Mouse (Mus musculus): ENCODE data around the gene Wiz. TPM values are rescaled to one million over a fixed set of nuclear protein-coding genes. Genes with fewer than 3 reads are reported as not detected.

The Wiz gene
- 10 to 100 TPM; 44.5 to 52.9 (median 47.4) TPM for total RNA-seq (2022)

DNA sequence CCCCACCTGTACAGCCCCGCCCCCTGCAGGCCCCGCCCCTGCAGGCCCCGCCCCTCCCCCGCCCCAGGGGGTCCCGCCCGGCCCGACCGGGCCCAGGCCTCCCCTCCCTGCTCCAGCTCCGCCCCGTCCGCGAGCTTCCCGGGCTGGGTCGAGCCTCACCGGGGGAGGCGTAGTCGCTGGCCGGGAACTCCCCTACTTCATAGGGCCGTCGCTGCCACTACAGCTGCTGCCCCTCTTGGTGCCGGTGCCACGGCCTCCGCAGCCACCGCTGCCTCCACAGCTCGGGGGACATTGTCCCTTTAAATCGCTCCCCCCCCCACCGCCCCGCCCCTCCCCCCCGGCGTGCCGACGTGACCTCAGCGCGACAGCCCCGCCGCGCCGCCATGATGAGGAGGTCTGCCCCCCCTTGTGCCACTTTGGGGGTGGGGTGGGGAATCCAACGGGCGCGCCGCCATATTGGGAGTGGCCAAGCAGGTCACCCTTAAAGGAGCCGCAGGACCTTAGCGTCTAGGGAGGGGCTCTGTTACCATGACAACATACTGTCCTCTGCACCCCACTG is at the start of gene Wiz:
Wiz (minus strand) TSS at position 339 of the 559 bp plus-strand sequence.
- DNase-seq (ENCODE audit: low spot score in 2 of 2) = peak; percentile 92 to 93

DNA sequence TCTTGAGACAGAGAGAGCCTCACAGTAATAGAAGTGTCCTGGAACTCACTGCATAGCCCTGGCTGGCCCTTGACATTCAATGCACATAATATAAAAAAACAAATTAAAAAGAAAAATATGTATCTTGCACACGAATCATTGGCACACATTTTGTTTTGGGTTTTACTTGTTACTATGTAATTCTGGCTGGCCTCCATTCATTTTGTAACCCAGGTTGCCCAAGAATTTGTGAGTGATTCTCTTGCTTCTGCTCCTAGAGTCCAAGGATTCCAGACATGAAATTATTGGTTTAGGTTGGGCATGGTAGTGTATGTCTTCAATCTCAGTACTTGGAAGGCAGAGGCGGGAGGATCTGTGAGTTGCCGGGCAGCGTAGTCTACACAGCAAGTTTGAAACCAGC is 47.9 kb upstream of the Wiz start:
- DNase-seq (ENCODE audit: low spot score in 2 of 2) = no peak

DNA sequence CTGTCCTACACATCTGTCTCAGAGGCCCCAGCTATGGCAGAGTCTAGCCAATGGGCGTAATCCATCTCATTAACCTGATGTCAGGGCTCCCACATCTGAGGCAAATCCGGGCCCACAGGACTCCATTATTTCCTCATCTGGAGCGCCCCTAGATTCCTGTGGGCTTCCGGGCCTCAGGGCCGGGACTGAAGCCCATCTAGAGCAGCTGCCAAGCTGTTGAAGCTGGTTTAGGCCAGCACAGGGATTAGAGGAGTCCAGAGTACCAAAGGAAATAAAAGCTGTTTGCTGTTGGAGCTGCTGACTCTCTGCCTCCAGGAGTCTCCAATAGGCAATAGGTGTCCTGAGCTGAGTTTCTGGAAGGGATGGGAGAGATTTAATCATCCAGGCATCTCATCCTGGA is 45.9 kb upstream of the Wiz start:
- no peak for DNase-seq (ENCODE audit: low spot score in 2 of 2)

DNA sequence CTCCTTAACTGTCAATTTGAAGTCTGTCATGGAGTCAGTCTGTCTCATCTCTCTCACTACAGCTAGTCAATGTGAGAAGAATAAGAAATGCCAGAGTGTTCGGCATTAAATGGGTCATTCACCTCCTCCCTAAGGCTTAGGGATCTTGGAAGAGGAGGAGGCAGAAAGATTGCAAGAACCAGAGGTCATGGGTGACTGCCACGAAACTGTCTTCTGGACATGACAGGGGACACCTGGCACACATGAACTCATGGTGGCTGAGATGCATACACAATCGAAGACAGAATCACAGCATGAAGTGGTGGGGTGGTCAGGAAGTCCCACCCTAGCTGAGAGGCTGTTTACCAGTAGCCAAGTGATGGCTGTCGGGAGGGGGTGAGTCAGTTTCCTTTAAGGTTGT is 45.1 kb upstream of the Wiz start:
- DNase-seq (ENCODE audit: low spot score in 2 of 2) = no peak

DNA sequence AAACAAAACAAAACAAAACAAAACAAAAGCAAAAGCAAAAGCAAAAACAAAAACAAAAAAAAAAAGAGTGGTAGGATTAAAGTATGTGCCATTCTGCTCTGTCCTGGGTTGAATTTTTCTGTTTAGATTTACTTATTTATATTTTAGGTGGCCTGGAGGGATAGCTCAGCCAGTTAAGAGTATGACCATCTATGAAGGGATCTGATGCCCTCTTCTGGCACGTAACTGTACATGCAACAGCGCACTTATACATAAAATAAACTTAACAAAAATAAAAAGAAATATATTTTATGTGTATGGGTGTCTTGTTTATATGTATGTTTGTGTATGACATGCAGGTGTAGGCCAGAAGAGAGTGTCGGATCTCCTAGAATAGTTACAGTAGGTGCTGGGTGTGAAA is 42.7 kb upstream of the Wiz start:
- no peak for DNase-seq (ENCODE audit: low spot score in 2 of 2)

DNA sequence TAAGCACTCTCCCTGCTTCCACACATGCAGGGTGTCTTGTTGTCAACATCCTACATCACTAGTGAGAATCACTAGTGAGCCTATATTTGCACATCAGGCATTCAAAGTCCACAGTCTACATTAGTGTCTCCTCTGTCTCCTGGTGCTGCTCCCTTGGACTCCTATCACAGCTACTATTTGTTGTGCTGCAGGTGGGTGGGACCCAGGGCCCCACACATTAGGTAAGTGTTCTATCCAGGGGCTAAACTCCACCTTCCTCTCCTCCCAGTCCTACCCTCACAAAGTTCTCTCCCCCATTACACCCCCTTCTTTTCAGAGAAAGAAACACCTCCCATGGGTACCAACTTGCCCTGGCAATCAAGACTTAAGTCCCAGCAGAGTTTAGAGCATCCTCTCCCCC is 37.4 kb upstream of the Wiz start:
- no peak for DNase-seq (ENCODE audit: low spot score in 2 of 2)

DNA sequence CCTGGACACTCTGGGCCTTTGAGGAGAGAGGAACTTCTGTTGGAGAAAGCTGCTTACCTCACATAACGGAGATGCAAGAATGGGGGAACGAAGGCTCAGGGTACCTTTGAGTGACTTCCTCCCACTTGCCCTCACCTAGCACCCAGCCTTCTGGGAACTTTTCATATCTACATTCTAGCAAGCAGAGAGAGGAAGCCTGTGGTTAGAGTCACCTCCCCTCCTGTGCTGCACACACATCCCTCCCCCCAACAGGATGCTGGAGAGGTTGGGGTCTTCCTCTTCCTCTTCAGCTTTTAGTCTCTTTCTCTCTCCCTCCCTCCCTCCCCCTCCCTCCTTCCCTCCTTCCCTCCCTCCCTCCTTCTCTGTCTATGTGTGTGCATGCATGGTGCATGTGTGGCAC is 34.8 kb upstream of the Wiz start, which contains the start of gene Pglyrp2:
Pglyrp2 (minus strand) TSS at position 134 of the 400 bp plus-strand sequence.
- no peak for DNase-seq (ENCODE audit: low spot score in 2 of 2)

DNA sequence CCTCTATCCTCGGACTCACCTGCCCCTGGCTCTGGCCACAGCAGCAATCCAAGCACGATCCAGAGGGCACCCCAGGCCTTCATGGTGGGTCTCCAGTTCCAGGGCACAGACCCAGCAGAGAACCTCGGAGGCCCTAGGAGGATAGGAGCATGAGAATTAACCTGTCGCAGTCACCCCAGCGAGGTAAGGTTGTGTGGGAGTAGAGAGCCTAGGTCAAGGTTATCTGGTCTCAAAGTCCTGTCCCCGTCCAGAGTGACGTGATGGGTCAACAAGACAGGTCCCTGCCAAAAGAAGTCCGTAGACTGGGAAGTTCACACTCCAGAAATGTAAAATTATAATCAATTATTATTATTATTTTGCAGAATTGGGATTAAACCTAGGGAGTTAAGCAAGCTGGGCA is 31.5 kb upstream of the Wiz start:
- DNase-seq (ENCODE audit: low spot score in 2 of 2) = no peak

DNA sequence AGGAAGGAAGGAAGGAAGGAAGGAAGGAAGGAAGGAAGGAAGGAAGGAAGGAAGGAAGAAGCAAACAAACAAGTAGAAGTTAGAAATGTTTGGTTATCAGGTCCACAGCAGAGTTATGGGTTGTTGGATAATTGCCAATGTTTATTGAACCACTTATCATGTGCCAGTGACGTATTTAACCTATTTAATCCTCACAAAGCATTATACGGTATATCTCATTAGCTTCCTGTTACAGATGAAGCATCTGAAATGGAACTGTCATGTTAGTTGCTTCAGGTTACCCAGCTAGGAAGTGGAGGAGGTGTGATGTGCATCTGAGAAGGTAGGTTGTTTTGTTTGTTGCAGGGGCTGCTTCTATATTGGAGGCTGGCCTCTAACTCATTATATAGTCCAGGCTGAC is 30.8 kb upstream of the Wiz start:
- no peak for DNase-seq (ENCODE audit: low spot score in 2 of 2)

DNA sequence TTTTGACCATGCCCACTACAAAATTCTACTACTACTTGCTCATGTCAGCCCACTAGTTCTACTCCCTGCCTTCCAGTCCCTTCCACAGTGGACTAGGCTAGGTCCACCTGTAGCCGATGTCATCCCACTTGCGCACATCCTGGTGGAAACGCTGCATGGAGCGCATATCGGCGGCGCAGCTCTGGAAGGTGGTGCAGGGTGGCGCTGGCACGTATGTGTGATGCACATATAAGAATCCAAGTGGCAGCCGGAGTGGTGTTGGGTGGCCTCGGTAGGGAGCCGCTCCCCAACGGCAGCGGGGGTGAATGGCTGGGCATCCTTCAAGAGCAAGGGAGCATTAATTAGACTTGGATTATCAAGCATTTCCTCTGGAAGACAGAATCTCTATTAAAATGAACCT is 27.5 kb upstream of the Wiz start:
- DNase-seq (ENCODE audit: low spot score in 2 of 2) = no peak

DNA sequence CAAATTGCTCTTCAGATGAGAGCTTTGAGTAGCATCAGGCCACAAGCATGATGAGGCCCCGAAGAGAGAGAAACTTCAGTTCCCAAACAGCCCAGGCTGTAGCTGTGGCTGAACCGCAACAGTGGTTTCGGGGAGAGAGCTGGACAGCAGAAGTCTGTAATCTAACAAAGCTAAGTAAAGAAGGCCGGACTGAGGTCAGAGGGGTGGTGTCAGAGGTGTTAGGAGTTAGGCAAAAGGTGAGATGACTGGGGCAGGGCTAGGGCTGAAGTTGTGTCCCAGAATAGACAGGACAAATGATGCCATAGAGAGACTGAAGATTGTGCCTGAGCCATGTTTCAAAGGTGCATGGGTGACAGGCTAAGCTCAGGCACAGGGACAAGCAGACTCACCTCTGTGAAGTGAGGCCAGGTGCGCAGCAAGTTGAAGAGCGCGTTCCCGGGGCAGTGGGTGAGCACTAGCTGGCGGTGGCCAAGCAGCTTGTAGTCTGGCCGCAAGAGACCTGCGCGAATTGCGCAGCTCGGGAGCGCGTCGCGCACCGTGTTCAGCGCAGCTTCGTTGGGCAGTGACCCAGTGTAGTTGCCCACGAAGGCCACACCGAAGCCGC is 26.3 kb upstream of the Wiz start:
- no peak for DNase-seq (ENCODE audit: low spot score in 2 of 2)

DNA sequence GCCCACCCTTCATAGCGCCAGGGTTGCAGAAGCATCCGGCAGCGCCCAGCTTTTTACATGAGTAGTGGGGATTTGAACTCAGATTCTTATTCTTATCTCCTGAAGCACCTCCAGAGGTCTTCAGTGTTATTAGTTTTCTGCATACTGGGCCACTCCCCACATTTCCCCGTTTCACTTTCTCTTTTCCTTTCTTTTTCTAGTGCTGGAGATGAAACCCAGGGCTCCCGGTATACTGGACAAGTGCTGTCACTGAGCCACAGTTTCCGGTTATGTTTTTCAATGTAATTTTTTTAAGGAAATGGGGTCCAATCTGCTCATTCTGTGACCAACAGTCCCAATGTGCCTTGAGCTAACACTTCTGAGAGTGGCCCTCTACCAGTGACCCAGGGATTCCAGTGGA is 22.7 kb upstream of the Wiz start:
- DNase-seq (ENCODE audit: low spot score in 2 of 2) = no peak

DNA sequence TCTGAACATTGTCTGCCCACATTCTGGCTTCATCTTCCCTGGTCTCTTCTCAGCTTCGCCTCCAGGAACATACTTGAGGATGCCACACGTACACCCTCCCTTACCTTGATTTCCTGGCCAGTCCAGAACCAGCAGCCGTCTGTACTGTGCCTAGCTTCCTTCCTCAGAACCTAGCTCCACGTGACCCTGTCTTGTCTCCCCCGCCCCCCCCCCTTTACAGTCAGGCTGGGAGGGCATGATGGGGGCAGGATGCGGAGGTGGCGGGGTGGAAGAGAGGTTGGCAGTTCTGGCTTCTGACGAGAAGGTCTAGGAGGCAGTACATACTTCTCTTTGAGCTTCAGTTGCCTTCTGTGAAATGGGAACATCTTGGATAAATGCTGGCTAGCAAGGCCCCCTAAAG is 14.2 kb upstream of the Wiz start, which contains the start of gene Rasal3:
Rasal3 (minus strand) TSS at position 167 of the 400 bp plus-strand sequence.
- DNase-seq (ENCODE audit: low spot score in 2 of 2) = no peak

DNA sequence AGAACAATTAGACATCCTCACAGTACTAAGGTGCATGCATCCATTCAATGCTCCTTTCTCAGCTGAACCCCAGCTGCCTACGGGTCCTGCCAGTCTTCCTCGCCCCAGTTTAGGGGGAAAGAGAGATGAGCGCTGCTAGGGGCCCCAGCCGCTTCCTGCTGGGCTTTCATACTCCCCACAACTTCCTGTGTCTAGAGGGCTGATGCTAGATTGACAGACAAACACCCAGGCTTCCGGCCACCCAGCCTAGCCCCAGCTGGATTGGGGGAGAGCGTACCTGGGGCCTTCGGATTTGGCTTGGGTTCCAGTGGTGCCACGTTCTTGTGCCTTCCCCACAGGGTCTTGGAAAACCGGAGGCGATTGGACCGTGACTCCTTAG is 13.5 kb upstream of the Wiz start:
- DNase-seq (ENCODE audit: low spot score in 2 of 2) = no peak

DNA sequence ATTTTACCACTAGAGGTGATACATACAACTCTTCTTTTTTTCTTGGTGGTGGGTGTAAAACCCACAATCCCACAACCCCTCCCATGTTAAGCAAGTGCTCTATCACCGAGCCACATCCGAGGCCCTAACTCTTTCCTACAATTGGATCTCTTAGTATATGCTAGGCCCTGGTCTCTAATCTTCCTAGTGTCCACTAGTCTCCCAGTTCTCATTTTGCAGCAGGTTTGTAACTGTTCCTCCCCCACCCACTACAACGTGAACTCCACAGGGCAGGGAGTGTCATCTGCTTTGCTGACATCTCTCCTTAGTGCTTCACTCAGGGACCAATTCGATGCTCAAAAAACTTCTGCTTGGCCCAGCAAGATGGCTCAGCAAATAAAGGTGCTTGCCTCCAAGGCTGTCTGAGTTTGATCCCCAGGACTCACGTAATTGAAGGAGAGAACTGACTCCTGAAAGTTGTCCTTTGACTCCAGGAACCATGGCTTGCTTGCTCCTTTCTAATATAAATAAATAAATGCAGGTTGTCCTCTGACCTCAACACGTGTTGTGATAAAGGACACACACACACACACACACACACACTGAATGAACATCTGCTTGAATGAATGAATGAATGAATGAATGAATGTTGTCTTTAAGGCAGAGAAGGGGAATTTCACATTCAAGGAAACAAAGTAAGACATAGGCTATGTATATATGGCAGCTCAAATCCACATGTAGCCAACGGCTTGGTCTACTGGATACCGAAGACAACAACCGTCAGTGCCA is 13.0 kb upstream of the Wiz start:
- DNase-seq (ENCODE audit: low spot score in 2 of 2) = no peak

DNA sequence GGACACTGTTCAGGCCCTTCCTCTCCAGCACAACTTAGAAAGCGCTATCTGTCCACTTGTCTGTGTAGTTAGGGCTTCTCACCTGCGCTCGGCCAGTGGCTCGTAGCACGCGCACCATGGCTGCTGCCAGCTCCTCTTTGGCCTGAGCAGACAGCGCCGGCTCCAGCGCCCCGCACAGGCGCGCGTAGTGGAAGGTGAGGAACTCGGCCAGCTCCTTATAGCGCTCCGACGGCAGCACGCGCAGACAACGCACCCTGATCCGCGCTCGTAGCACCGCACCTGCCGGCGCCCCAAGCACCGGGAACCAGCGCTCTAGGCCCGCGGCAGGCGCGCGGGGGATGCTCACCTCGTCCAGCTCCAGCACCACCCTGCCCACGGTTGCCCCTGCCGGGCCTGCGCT is 7.0 kb upstream of the Wiz start:
- no peak for DNase-seq (ENCODE audit: low spot score in 2 of 2)

DNA sequence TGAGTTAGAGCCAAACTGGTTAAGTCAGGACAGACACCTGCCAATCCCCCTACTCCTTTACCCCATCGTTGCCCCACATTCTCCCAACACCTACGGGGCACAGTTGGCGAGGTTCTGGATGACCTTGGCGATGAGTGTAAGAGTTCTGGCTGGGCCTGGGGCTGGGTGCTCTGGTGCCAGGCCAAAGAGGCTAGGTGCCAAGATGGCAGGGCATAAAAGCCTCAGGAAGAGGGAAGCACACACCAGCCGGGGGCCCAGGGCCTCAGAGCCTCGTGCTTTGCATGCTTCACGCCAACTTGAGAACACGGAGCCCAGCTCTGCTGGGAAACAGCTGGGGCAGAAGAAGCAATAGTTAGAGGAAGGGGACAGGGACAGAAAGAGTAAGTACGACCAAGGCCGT is 4.7 kb upstream of the Wiz start:
- DNase-seq (ENCODE audit: low spot score in 2 of 2) = no peak

DNA sequence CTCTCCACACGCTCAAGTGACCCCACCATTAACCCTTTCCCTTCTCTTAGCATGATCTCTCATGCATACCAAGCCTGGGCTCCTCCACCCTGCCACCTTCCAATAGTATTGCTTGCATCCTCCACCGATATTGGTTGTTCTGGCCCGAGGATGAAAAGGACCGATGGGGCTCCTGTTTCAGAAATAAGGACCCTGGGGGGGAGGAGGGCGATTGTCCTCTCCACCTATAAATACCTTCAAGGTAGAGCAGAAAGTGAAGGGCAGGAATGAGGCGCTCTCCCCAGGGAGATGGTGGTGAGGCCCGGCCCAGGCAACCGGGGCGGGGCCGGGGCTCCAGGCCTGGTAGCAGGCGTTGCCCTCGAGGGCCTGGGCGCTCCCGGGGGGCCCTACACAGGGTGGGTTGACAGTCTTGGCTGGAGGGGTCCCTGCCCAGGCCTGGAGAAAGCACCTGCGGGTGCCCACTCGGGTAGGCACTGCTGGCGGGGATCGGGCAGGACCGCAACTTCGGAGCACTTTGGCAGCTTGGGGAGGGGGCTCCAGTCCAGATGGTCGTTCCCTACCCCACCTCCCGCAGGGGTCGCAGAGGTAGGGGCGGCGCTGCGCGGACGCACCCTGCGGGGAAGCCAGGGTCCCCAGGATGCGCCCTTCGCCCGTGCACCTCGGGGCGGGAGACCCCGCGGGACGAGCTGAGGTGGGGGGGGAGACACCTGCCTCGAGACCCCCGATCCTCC is 704 bp downstream of the Wiz start:
- no peak for DNase-seq (ENCODE audit: low spot score in 2 of 2)

DNA sequence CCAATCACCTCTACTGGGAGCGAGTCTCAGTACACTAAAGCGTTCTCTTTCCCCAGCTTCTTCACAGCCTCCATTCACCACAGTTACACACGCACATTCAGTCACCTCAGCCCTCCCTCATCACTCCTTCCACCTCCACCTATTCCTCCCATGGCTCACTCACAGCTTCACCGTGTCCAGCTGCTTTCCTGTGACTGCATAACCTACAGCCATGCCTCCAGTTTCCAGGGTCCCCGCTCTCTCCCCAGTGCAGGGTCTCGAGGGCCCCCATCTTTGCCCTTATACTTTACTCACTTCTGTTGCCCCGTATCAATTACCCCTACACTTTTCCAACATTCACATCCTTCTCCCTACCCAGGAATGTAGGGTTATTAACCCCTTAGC is 1.3 kb downstream of the Wiz start:
- no peak for DNase-seq (ENCODE audit: low spot score in 2 of 2)

DNA sequence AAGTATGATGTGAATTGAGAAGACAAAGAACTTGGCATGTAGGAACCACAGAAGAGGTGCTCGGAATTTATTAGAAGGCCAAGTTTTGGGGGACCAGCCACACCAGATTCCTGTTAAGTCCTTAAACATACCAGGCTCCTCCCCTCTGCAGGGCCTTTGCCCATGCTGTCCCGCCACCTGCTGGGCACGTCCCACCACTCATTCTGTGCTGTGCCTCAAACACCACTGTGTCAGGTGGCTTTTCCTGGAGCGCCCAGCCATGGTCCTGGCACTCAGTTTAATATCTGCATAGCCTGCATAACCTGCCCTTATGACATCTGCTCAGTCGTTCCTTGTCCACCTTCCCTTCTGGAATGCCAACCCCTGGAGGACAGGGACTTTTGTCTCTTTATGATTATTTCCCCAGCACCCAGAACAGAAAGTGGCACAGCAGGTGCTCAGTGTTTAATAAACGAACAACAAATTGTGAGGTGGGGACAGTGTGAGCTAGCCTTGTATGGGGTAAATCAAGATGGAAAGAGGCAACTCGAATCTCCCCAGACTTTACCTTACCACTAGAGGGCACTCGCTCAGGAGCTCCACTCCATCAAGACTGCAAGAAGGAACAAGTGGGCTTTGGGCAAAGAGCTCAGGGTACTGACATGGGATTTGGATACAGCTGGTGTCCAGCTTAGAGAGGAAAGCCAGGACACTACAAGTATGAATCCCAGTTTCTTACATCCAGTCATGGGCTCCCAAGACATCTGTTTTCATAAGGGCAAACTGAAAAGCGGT is 2.4 kb downstream of the Wiz start:
- DNase-seq (ENCODE audit: low spot score in 2 of 2) = peak in 1 of 2 experiments; percentile 44

DNA sequence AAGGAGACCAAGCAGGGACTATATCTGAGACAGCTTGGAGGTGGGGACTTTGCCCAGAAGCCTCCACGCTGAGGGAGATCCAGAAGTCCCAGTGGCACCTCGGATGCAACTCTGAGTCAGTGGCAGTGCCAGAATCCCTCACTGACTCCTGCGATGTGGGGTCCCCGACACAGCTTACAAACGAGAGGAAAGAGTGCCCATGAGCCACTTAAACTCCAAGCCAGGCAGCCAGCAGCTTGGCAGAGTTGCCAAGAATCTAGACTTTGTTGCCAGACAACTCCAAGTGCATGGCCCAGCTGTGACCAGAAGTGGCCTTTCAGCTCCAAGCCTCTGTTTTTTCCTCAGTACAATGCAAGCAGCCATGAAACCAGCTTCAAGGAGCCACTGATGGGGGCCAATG is 5.6 kb downstream of the Wiz start:
- DNase-seq (ENCODE audit: low spot score in 2 of 2) = peak in 1 of 2 experiments; percentile 5

Measured in layer of hippocampus, adult 8-10 months (tissue).